Mouse (Mus musculus) limb, embryonic 14.5 days (tissue): ENCODE measurements around the gene Nsd1. TPM values are rescaled to one million over a fixed set of nuclear protein-coding genes. Genes with fewer than 3 reads are reported as not detected.
A peak's percentile ranks its signal among the peaks of the same experiment; 100 is the strongest.

Experiments
- ATAC-seq: fragments of 200-750 bp; cut with Nextera tagmentation; 2 replicates; pipeline ENCODE4 v1.8.0; 2017; ENCODE audit warnings: low read depth, moderate number of reproducible peaks, moderate TSS enrichment; ENCODE audit not compliant: low FRiP score
- DNase-seq: peaks from one replicate; pipeline ENCODE4 v3.0.0-alpha.2; 2015; ENCODE audit warnings: low spot score
- H3K27ac ChIP-seq: fragments of 300-500 bp; sonication (generic); replicated peaks from 2 replicates; pipeline ENCODE4 v1.5.1; 2014; ENCODE audit warnings: low read depth, mild to moderate bottlenecking, low read length, moderate library complexity, mixed read lengths
- H3K27me3 ChIP-seq: fragments of 300-500 bp; sonication (generic); 2 replicates; pipeline ENCODE4 v1.6.1; 2014; ENCODE audit warnings: low read length, mixed read lengths; ENCODE audit not compliant: control insufficient read depth, insufficient read depth
- H3K36me3 ChIP-seq: fragments of 300-500 bp; sonication (generic); 2 replicates; pipeline ENCODE4 v1.6.1; 2014; ENCODE audit warnings: mild to moderate bottlenecking, low read length, moderate library complexity, mixed read lengths; ENCODE audit not compliant: control insufficient read depth, insufficient read depth
- H3K4me1 ChIP-seq: fragments of 300-500 bp; sonication (generic); 2 replicates; pipeline ENCODE4 v1.6.1; 2014; ENCODE audit warnings: antibody characterized with exemption, low read length, mixed read lengths; ENCODE audit not compliant: control insufficient read depth, insufficient read depth
- H3K4me2 ChIP-seq: fragments of 300-500 bp; sonication (generic); replicated peaks from 2 replicates; pipeline ENCODE4 v1.6.1; 2014; ENCODE audit warnings: low read depth, mild to moderate bottlenecking, low read length, moderate library complexity; ENCODE audit not compliant: severe bottlenecking
- H3K4me3 ChIP-seq: fragments of 300-500 bp; sonication (generic); replicated peaks from 2 replicates; pipeline ENCODE4 v1.5.1; 2014; ENCODE audit warnings: low read length
- H3K9ac ChIP-seq: fragments of 300-500 bp; sonication (generic); 2 replicates; pipeline ENCODE4 v1.6.1; 2014; ENCODE audit warnings: mild to moderate bottlenecking, low read depth, low read length, moderate library complexity; ENCODE audit not compliant: severe bottlenecking
- H3K9me3 ChIP-seq: fragments of 300-500 bp; sonication (generic); 2 replicates; pipeline ENCODE4 v1.6.1; 2016; ENCODE audit warnings: low read length; ENCODE audit not compliant: control insufficient read depth
- POLR2A ChIP-seq: fragments of 200-500 bp; IDR thresholded peaks from 2 replicates; pipeline ENCODE4 v1.8.0; 2012; ENCODE audit warnings: inconsistent platforms, mild to moderate bottlenecking, moderate library complexity, borderline replicate concordance; ENCODE audit not compliant: insufficient read depth, insufficient read length; ENCODE audit errors: extremely low read depth
- WGBS: fragments of 180-500 bp; shearing (Covaris S2); extraction: QIAGEN DNeasy Blood & Tissue Kit; methylation state at CpG from one replicate; pipeline ENCODE4 v1.1.7; 2014; 5-methylcytosine and 5-hydroxymethylcytosine counted together
- polyA plus RNA-seq, 2 experiments: library from polyadenylated mRNA; depleted of rRNA in 1 of 2; stranded (reverse) in 1 of 2; unstranded in 1 of 2; fragments of >200 nt; fragmentation: Nextera tagmentation in 1 of 2; extraction: Ambion mirVana in 1 of 2; gene quantifications; 2 replicates each; pipeline versions ENCODE4 v1.2.1 to v1.2.3; 2012 to 2014

Gene Nsd1
- polyA plus RNA-seq, 2 experiments: 41.6 to 65.8 TPM

DNA sequence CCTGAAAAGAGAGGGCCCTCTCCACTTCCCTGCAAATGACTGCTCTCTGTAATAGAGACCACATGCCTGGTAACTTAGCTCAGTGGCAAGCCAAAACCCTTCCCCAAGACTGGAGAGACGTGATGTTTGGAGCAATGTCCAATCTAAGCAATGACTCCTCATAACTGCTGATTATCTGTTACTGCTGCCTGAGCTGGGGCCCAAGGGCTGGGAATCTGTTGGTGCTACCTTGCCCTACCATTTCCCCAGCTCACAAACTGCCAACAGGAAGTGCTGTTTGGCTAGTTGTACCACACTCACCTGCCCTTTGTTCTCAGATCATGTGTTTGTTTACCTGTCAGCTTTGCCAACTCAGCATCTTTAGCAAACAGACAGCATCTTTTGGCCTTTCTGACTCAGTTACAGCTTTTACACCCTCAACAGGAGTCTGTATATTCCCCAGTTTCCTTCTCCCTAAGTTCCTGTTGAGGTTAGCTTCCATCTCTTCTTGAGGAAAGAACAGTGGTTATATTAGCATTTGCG lies 105.4 kb downstream of the Nsd1 start:
- H3K27me3 ChIP-seq: no peaks in the 10 kb centered on the region
- H3K4me2 ChIP-seq: no peak overlapping the region
- DNase-seq: no peak
- H3K9ac ChIP-seq: no peak overlapping the region
- no peaks in the 10 kb centered on the region for H3K4me1 ChIP-seq
- H3K36me3 ChIP-seq: peaks cover 96% of the 10 kb centered on the region
- ATAC-seq: no peak
- no peaks in the 10 kb centered on the region for H3K9me3 ChIP-seq
- WGBS: 86% methylated on average over 2 of the region's 2 CpGs
- no peak overlapping the region for H3K4me3 ChIP-seq
- TF ChIP-seq POLR2A: no peak
- no peak overlapping the region for H3K27ac ChIP-seq

GRCm38 (mm10) chr13:55318351-55318750 lies 108.8 kb downstream of the Nsd1 start:
- H3K9me3 ChIP-seq: no peaks in the 10 kb centered on the region
- ATAC-seq (no peak), DNase-seq (no peak)
- no peak overlapping the region for H3K4me3 ChIP-seq
- no peaks in the 10 kb centered on the region for H3K27me3 ChIP-seq
- no peak overlapping the region for H3K4me2 ChIP-seq
- no peak for TF ChIP-seq POLR2A
- 82% methylated on average over 3 of the region's 3 CpGs for WGBS
- H3K9ac ChIP-seq: no peak overlapping the region
- no peak overlapping the region for H3K27ac ChIP-seq
- peaks cover 15% of the 10 kb centered on the region for H3K4me1 ChIP-seq
- H3K36me3 ChIP-seq: peaks cover 74% of the 10 kb centered on the region

DNA sequence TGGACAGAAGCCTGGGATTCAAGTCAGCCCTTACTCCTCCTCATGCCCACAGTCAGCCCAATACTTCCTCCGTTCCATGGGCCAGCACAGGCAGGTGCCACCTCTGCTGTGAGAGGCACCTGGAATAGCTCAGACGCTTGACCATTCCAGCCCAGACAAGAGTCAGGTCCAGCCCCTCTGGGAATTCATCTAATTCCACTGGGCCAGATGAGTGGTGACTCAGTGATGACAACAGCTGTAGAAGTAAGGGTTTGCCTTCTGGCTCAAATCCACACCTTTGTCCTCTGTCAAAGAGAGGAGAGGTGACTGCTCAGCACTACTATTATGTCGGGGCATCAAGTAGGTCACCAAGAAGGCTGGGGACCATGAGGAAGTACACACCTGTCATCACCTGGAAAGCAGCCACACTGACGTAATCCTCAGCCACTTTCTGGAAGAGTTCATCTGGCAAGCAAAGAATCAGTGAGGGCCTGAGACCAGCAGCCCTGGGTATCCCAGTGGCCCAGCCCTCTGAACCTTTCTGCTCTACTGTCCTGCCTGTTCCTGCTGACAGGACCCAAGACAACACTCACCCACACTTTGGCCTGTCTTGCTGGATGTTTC lies 110.5 kb downstream of the Nsd1 start, which contains the start of gene Prelid1:
Gene Prelid1, plus strand, starts transcription at position 570 of the 603 bp plus-strand sequence.
- Histone ChIP-seq H3K4me3 (peak within 1 kb of the TSS; percentile 95), H3K4me2 (peak within 1 kb of the TSS; percentile 88), H3K9ac (peak within 1 kb of the TSS; percentile 95), H3K4me1 (peaks cover 18% of the 10 kb centered on the region), H3K27ac (peak within 1 kb of the TSS; percentile 80), H3K9me3 (no peaks in the 10 kb centered on the region), H3K36me3 (peaks cover 71% of the 10 kb centered on the region), H3K27me3 (no peaks in the 10 kb centered on the region)
- ATAC-seq: no peak
- WGBS: 89% methylated on average over 4 of the region's 4 CpGs
- no peak for DNase-seq
- TF ChIP-seq POLR2A: no peak

- Histone ChIP-seq H3K9me3 (no peaks in the 10 kb centered on the region), H3K4me2 (peak within 1 kb of the TSS; percentile 88), H3K27ac (peak within 1 kb of the TSS; percentile 80), H3K27me3 (no peaks in the 10 kb centered on the region), H3K4me3 (peak within 1 kb of the TSS; percentile 95), H3K4me1 (peaks cover 18% of the 10 kb centered on the region), H3K9ac (peak within 1 kb of the TSS; percentile 95), H3K36me3 (peaks cover 70% of the 10 kb centered on the region)
- ATAC-seq (peak; percentile 90), DNase-seq (peak; percentile 96)
- TF ChIP-seq POLR2A: peak; percentile 85; the same call in 1 of the 2 replicates
- under 1% methylated on average over 58 of the region's 73 CpGs for WGBS
Observed at GRCm38 (mm10) chr13:55321434-55322129, 112.0 kb downstream of the Nsd1 start, which contains the start of gene Rab24. Gene Rab24, minus strand, starts transcription at chr13:55321946.

DNA sequence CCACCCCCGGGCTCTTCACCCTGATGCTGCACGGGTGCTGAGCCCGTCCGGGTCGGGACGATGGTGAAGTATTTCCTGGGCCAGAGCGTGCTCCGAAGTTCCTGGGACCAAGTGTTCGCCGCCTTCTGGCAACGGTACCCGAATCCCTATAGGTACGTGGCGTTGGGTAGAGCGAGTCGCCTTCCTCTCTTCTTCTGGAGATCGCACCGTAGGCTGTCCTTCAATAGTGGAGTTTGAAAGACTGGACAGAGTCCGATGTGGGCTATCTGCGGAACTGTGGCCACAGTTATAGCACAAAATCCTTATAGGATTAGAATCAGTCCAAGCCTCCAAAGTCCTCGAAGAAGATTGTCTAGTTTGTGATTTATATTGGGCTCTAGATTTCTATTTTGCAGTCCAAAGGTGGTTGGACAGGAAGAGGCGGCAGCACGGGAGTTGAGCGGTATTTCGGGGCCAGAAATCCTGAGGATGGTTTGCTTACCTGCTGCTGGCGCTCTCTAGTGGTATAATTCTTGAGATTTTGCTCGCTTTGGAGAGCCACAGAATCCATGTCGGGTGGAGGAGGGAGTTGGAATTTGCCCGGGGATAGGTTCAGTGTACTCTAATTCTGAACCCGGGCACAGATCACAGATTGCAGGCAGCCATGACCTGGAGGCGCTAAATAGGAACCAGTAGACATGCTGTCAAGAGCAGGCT lies 112.7 kb downstream of the Nsd1 start:
- DNase-seq (peak; percentile 75), ATAC-seq (0 out of 2 replicates have a peak, but pooled peaks have one; percentile 16)
- under 1% methylated on average over 31 of the region's 31 CpGs for WGBS
- no peak for TF ChIP-seq POLR2A
- H3K27me3 ChIP-seq: no peaks in the 10 kb centered on the region
- peak overlapping the region; percentile 80 for H3K27ac ChIP-seq
- peaks cover 19% of the 10 kb centered on the region for H3K4me1 ChIP-seq
- peaks cover 64% of the 10 kb centered on the region for H3K36me3 ChIP-seq
- H3K4me3 ChIP-seq: peak overlapping the region; percentile 95
- no peaks in the 10 kb centered on the region for H3K9me3 ChIP-seq
- peak overlapping the region; percentile 88 for H3K4me2 ChIP-seq
- H3K9ac ChIP-seq: peak overlapping the region; percentile 95
